Mouse (Mus musculus) MEL (cell line): ENCODE results near the gene Tspan3. TPM values are rescaled to one million over a fixed set of nuclear protein-coding genes. Genes with fewer than 3 reads are reported as not detected.

Experiments
- DNase-seq: peaks from one replicate; pipeline ENCODE4 v3.0.0; 2011; ENCODE audit warnings: low read depth, low spot score
- H3K27ac ChIP-seq: 2 replicates; pipeline ENCODE4 v1.5.1; 2012; ENCODE audit warnings: low read depth, mild to moderate bottlenecking, control low read depth, low read length, moderate library complexity; ENCODE audit not compliant: control insufficient read depth
- H3K27me3 ChIP-seq, 2 experiments: fragments of 150-350 bp in 1 of 2; sonication (generic) in 1 of 2; 2 replicates each; pipeline ENCODE4 v1.6.1; 2012; ENCODE audit warnings: low read length in 2 of 2, mild to moderate bottlenecking in 2 of 2, improper control_type of control experiment in 1 of 2, moderate library complexity in 1 of 2; ENCODE audit not compliant: insufficient read depth in 2 of 2, control insufficient read depth in 1 of 2
- H3K36me3 ChIP-seq, 2 experiments: 2 replicates each; pipeline ENCODE4 v1.6.1; 2012 to 2014; ENCODE audit warnings: low read length in 2 of 2, improper control_type of control experiment in 1 of 2, inconsistent platforms in 1 of 2, mild to moderate bottlenecking in 1 of 2; ENCODE audit not compliant: insufficient read depth in 2 of 2, control insufficient read depth in 1 of 2
- H3K4me1 ChIP-seq, 2 experiments: fragments of 150-350 bp in 1 of 2; sonication (generic) in 1 of 2; 2 replicates each; pipeline ENCODE4 v1.6.1; 2012; ENCODE audit warnings: low read length in 2 of 2, improper control_type of control experiment in 1 of 2, mild to moderate bottlenecking in 1 of 2; ENCODE audit not compliant: insufficient read depth in 2 of 2, control insufficient read depth in 1 of 2
- H3K4me3 ChIP-seq, 2 experiments: fragments of 150-350 bp in 1 of 2; sonication (generic) in 1 of 2; 2 replicates each; pipeline ENCODE4 v1.5.1; 2012; ENCODE audit warnings: low read depth in 2 of 2, low read length in 2 of 2, mild to moderate bottlenecking in 2 of 2, moderate library complexity in 2 of 2, control low read depth in 1 of 2, improper control_type of control experiment in 1 of 2; ENCODE audit not compliant: control insufficient read depth in 1 of 2, insufficient read depth in 1 of 2
- H3K79me2 ChIP-seq: 2 replicates; pipeline ENCODE4 v1.6.1; 2012; ENCODE audit warnings: mild to moderate bottlenecking, low read length, moderate library complexity; ENCODE audit not compliant: control insufficient read depth, poor library complexity, insufficient read depth
- H3K9ac ChIP-seq: 2 replicates; pipeline ENCODE4 v1.6.1; 2012; ENCODE audit warnings: low read depth, mild to moderate bottlenecking, control low read depth, low read length, moderate library complexity; ENCODE audit not compliant: control insufficient read depth, poor library complexity, severe bottlenecking
- H3K9me3 ChIP-seq: fragments of 150-350 bp; sonication (generic); replicated peaks from 2 replicates; pipeline ENCODE4 v1.6.1; 2012; ENCODE audit warnings: mild to moderate bottlenecking, low read length, improper control_type of control experiment, moderate library complexity; ENCODE audit not compliant: insufficient read depth
- BHLHE40 ChIP-seq: IDR thresholded peaks from 2 replicates; pipeline ENCODE4 v1.6.1; 2012; ENCODE audit warnings: low read depth, mild to moderate bottlenecking, inconsistent platforms, low read length, improper control_type of control experiment, borderline replicate concordance
- CTCF ChIP-seq, 3 experiments: IDR thresholded peaks in 2 of 3; conservative IDR thresholded peaks in 1 of 3; 2 replicates each; pipeline ENCODE4 v1.5.1; 2011 to 2012; ENCODE audit warnings: low read length in 3 of 3, low read depth in 2 of 3, mild to moderate bottlenecking in 2 of 3, improper control_type of control experiment in 1 of 3, inconsistent platforms in 1 of 3, mixed read lengths in 1 of 3, moderate library complexity in 1 of 3; ENCODE audit not compliant: control insufficient read depth in 1 of 3, insufficient read depth in 1 of 3, poor library complexity in 1 of 3, severe bottlenecking in 1 of 3
- ELF1 ChIP-seq: IDR thresholded peaks from 2 replicates; pipeline ENCODE4 v1.6.1; 2014; ENCODE audit warnings: low read depth, mild to moderate bottlenecking, inconsistent platforms, low read length, improper control_type of control experiment, moderate library complexity
- EP300 ChIP-seq, 2 experiments: IDR thresholded peaks; 2 replicates each; pipeline ENCODE4 v1.6.1; 2011; ENCODE audit warnings: improper control_type of control experiment in 2 of 2, low read length in 2 of 2, low read depth in 1 of 2, mild to moderate bottlenecking in 1 of 2
- GABPA ChIP-seq: IDR thresholded peaks from 2 replicates; pipeline ENCODE4 v1.6.1; 2012; ENCODE audit warnings: low read depth, mild to moderate bottlenecking, inconsistent platforms, low read length, improper control_type of control experiment, moderate library complexity
- HCFC1 ChIP-seq: IDR thresholded peaks from 2 replicates; pipeline ENCODE4 v1.6.1; 2012; ENCODE audit warnings: low read depth, mild to moderate bottlenecking, inconsistent platforms, low read length, improper control_type of control experiment, moderate library complexity
- MAFK ChIP-seq: IDR thresholded peaks from 2 replicates; pipeline ENCODE4 v1.6.1; 2011; ENCODE audit warnings: low read depth, mild to moderate bottlenecking, low read length, improper control_type of control experiment, borderline replicate concordance
- MAX ChIP-seq: IDR thresholded peaks from 2 replicates; pipeline ENCODE4 v1.6.1; 2011; ENCODE audit warnings: low read length, improper control_type of control experiment
- MAZ ChIP-seq: IDR thresholded peaks from 2 replicates; pipeline ENCODE4 v1.6.1; 2012; ENCODE audit warnings: low read depth, mild to moderate bottlenecking, inconsistent platforms, low read length, improper control_type of control experiment
- MEF2A ChIP-seq: IDR thresholded peaks from 2 replicates; pipeline ENCODE4 v1.6.1; 2014; ENCODE audit warnings: low read depth, mild to moderate bottlenecking, inconsistent platforms, low read length, improper control_type of control experiment; ENCODE audit not compliant: poor library complexity, insufficient replicate concordance, severe bottlenecking; ENCODE audit errors: extremely low read depth
- MXI1 ChIP-seq: IDR thresholded peaks from 2 replicates; pipeline ENCODE4 v1.6.1; 2011; ENCODE audit warnings: mild to moderate bottlenecking, low read depth, low read length, improper control_type of control experiment
- MYB ChIP-seq: IDR thresholded peaks from 2 replicates; pipeline ENCODE4 v1.6.1; 2011; ENCODE audit warnings: mild to moderate bottlenecking, low read depth, low read length, improper control_type of control experiment
- NRF1 ChIP-seq: IDR thresholded peaks from 2 replicates; pipeline ENCODE4 v1.6.1; 2014; ENCODE audit warnings: low read depth, mild to moderate bottlenecking, inconsistent platforms, low read length, improper control_type of control experiment, moderate library complexity; ENCODE audit not compliant: poor library complexity, insufficient read depth, severe bottlenecking
- POLR2A ChIP-seq, 2 experiments: IDR thresholded peaks; 2 replicates each; pipeline ENCODE4 v1.6.1; 2011 to 2012; ENCODE audit warnings: low read length in 2 of 2, mild to moderate bottlenecking in 2 of 2, control low read depth in 1 of 2, improper control_type of control experiment in 1 of 2, low read depth in 1 of 2, moderate library complexity in 1 of 2; ENCODE audit not compliant: control insufficient read depth in 1 of 2, insufficient read depth in 1 of 2, poor library complexity in 1 of 2
- RAD21 ChIP-seq: IDR thresholded peaks from 2 replicates; pipeline ENCODE4 v1.6.1; 2011; ENCODE audit warnings: mild to moderate bottlenecking, low read depth, low read length, improper control_type of control experiment
- RCOR1 ChIP-seq: IDR thresholded peaks from 2 replicates; pipeline ENCODE4 v1.6.1; 2012; ENCODE audit warnings: low read depth, mild to moderate bottlenecking, inconsistent platforms, low read length, improper control_type of control experiment
- SIN3A ChIP-seq: IDR thresholded peaks from 2 replicates; pipeline ENCODE4 v1.6.1; 2012; ENCODE audit warnings: low read length, improper control_type of control experiment, inconsistent platforms
- SMC3 ChIP-seq: IDR thresholded peaks from 2 replicates; pipeline ENCODE4 v1.6.1; 2011; ENCODE audit warnings: low read depth, low read length, improper control_type of control experiment
- TAL1 ChIP-seq: IDR thresholded peaks from 2 replicates; pipeline ENCODE4 v1.6.1; 2012; ENCODE audit warnings: mild to moderate bottlenecking, inconsistent platforms, low read length, moderate library complexity, mixed read lengths
- TCF12 ChIP-seq: IDR thresholded peaks from 2 replicates; pipeline ENCODE4 v1.6.1; 2014; ENCODE audit warnings: low read depth, mild to moderate bottlenecking, inconsistent platforms, low read length, improper control_type of control experiment, moderate library complexity
- UBTF ChIP-seq: IDR thresholded peaks from 2 replicates; pipeline ENCODE4 v1.6.1; 2012; ENCODE audit warnings: low read depth, mild to moderate bottlenecking, inconsistent platforms, low read length, improper control_type of control experiment, moderate library complexity, borderline replicate concordance; ENCODE audit not compliant: insufficient read depth
- USF1 ChIP-seq: IDR thresholded peaks from 2 replicates; pipeline ENCODE4 v1.6.1; 2014; ENCODE audit warnings: low read depth, mild to moderate bottlenecking, inconsistent platforms, low read length, improper control_type of control experiment, moderate library complexity
- USF2 ChIP-seq, 2 experiments: IDR thresholded peaks; 2 replicates each; pipeline ENCODE4 v1.6.1; 2011 to 2012; ENCODE audit warnings: improper control_type of control experiment in 2 of 2, low read length in 2 of 2, borderline replicate concordance in 1 of 2, inconsistent platforms in 1 of 2, low read depth in 1 of 2, mild to moderate bottlenecking in 1 of 2; ENCODE audit not compliant: insufficient read depth in 1 of 2
- ZC3H11A ChIP-seq: IDR thresholded peaks from 2 replicates; pipeline ENCODE4 v1.6.1; 2012; ENCODE audit warnings: low read depth, mild to moderate bottlenecking, inconsistent platforms, low read length, improper control_type of control experiment
- ZNF384 ChIP-seq: IDR thresholded peaks from 2 replicates; pipeline ENCODE4 v1.6.1; 2012; ENCODE audit warnings: low read depth, mild to moderate bottlenecking, inconsistent platforms, low read length, improper control_type of control experiment
- polyA plus RNA-seq, 2 experiments: library from polyadenylated mRNA; stranded (reverse) in 1 of 2; unstranded in 1 of 2; fragments of >175 nt in 1 of 2; fragments of >200 nt in 1 of 2; gene quantifications; 2 replicates each; pipeline versions ENCODE4 v1.2.1 to v1.2.4; 2012; ENCODE audit warnings: low replicate concordance in 2 of 2, low read depth in 1 of 2; ENCODE audit not compliant: insufficient read length in 2 of 2, insufficient read depth in 1 of 2, missing spikeins in 1 of 2
- total RNA-seq: library from RNA; depleted of rRNA; stranded (reverse); fragments of 300-350 nt; gene quantifications from 2 replicates; pipeline ENCODE4 v1.2.3, GENCODE M21; 2012

Gene Tspan3
- total and polyA plus RNA-seq, 3 experiments = 49.5 to 87.3 (median 62.6) TPM

- DNase-seq = no peak
- Histone ChIP-seq H3K27ac (no peak overlapping the region), H3K9ac (no peak overlapping the region), H3K4me3 (no peak overlapping the region), H3K4me1 (no peaks in the 10 kb centered on the region), H3K36me3 (no peaks in the 10 kb centered on the region), H3K27me3 (no peaks in the 10 kb centered on the region), H3K79me2 (no peaks in the 10 kb centered on the region), H3K9me3 (no peaks in the 10 kb centered on the region)
- TF ChIP-seq TAL1 (no peak), NRF1 (no peak), CTCF (IDR thresholded peaks at IDR 0.05 in 2 of 3, conservative IDR thresholded peaks at IDR 0.05 in 1 of 3; ENCODE audit: control insufficient read depth in 1 of 3, insufficient read depth in 1 of 3, low read depth in 2 of 3, low read length in 3 of 3, poor library complexity in 1 of 3, severe bottlenecking in 1 of 3) (no peak), ELF1 (no peak), MYB (no peak), TCF12 (no peak), UBTF (no peak), RCOR1 (no peak), MAFK (no peak), HCFC1 (no peak)
Measured at GRCm38 (mm10) chr9:56205336-56205735, 40.1 kb upstream of the Tspan3 start.

GRCm38 (mm10) chr9:56204316-56204715 lies 39.0 kb upstream of the Tspan3 start:
- no peak for TF ChIP-seq USF1
- no peak for TF ChIP-seq ZC3H11A
- no peak for TF ChIP-seq ZNF384
- TF ChIP-seq SIN3A = no peak
- no peak for TF ChIP-seq RCOR1
- no peak for TF ChIP-seq MEF2A
- TF ChIP-seq SMC3 = no peak
- TF ChIP-seq MAX = no peak
- no peak for TF ChIP-seq USF2 (IDR thresholded peaks at IDR 0.05; ENCODE audit: borderline replicate concordance in 1 of 2, insufficient read depth in 1 of 2, low read depth in 1 of 2, low read length in 2 of 2)
- TF ChIP-seq GABPA = no peak
- TF ChIP-seq POLR2A (IDR thresholded peaks at IDR 0.05; ENCODE audit: control insufficient read depth in 1 of 2, insufficient read depth in 1 of 2, low read depth in 1 of 2, low read length in 2 of 2, poor library complexity in 1 of 2) = no peak
- no peak for TF ChIP-seq RAD21
- no peak for TF ChIP-seq BHLHE40
- TF ChIP-seq MXI1 = no peak
- TF ChIP-seq MAZ = no peak
- no peak for TF ChIP-seq EP300 (IDR thresholded peaks at IDR 0.05; ENCODE audit: low read depth in 1 of 2, low read length in 2 of 2)
- Histone ChIP-seq H3K27ac (no peak overlapping the region), H3K4me1 (no peaks in the 10 kb centered on the region), H3K27me3 (no peaks in the 10 kb centered on the region), H3K4me3 (no peak overlapping the region), H3K36me3 (no peaks in the 10 kb centered on the region), H3K9ac (no peak overlapping the region), H3K9me3 (no peaks in the 10 kb centered on the region), H3K79me2 (no peaks in the 10 kb centered on the region)
- no peak for DNase-seq
